Mouse (Mus musculus) forebrain, embryonic 16.5 days (tissue): ENCODE data around the gene Rnf126. TPM values are rescaled to one million over a fixed set of nuclear protein-coding genes. Genes with fewer than 3 reads are reported as not detected.

Experiments
- ATAC-seq: fragments of 200-750 bp; cut with Nextera tagmentation; 2 replicates; pipeline ENCODE4 v1.8.0; 2017; ENCODE audit warnings: mild to moderate bottlenecking, moderate library complexity
- H3K27ac ChIP-seq: fragments of 300-500 bp; sonication (generic); 2 replicates; pipeline ENCODE4 v1.5.1; 2014; ENCODE audit warnings: low read length, control low read depth
- H3K27me3 ChIP-seq: fragments of 300-500 bp; sonication (generic); replicated peaks from 2 replicates; pipeline ENCODE4 v1.6.1; 2014; ENCODE audit warnings: low read length; ENCODE audit not compliant: control insufficient read depth, insufficient read depth
- H3K36me3 ChIP-seq: fragments of 300-500 bp; sonication (generic); 2 replicates; pipeline ENCODE4 v1.6.1; 2014; ENCODE audit not compliant: control insufficient read depth, insufficient read depth
- H3K4me1 ChIP-seq: fragments of 300-500 bp; sonication (generic); replicated peaks from 2 replicates; pipeline ENCODE4 v1.6.1; 2014; ENCODE audit warnings: low read length; ENCODE audit not compliant: control insufficient read depth, insufficient read depth
- H3K4me2 ChIP-seq: fragments of 300-500 bp; sonication (generic); 2 replicates; pipeline ENCODE4 v1.6.1; 2014; ENCODE audit warnings: mild to moderate bottlenecking, low read length, control low read depth
- H3K4me3 ChIP-seq: fragments of 300-500 bp; sonication (generic); replicated peaks from 2 replicates; pipeline ENCODE4 v1.5.1; 2014; ENCODE audit warnings: mild to moderate bottlenecking, low read length, control low read depth
- H3K9ac ChIP-seq: fragments of 300-500 bp; sonication (generic); replicated peaks from 2 replicates; pipeline ENCODE4 v1.6.1; 2014; ENCODE audit warnings: low read depth, low read length, control low read depth
- H3K9me3 ChIP-seq: fragments of 300-500 bp; sonication (generic); 2 replicates; pipeline ENCODE4 v1.6.1; 2016; ENCODE audit warnings: low read length; ENCODE audit not compliant: control insufficient read depth
- WGBS: fragments of 180-500 bp; shearing (Covaris S2); extraction: QIAGEN DNeasy Blood & Tissue Kit; methylation state at CpG from one replicate; pipeline ENCODE4 v1.1.7; 2014; 5-methylcytosine and 5-hydroxymethylcytosine counted together
- polyA plus RNA-seq: library from polyadenylated mRNA; unstranded; fragments of >200 nt; fragmentation: Nextera tagmentation; extraction: Ambion mirVana; gene quantifications from 2 replicates; pipeline ENCODE4 v1.2.1, GENCODE M21; 2015

The Rnf126 gene
- polyA plus RNA-seq, 1 experiment from 2014 or later: 87.2 TPM

DNA sequence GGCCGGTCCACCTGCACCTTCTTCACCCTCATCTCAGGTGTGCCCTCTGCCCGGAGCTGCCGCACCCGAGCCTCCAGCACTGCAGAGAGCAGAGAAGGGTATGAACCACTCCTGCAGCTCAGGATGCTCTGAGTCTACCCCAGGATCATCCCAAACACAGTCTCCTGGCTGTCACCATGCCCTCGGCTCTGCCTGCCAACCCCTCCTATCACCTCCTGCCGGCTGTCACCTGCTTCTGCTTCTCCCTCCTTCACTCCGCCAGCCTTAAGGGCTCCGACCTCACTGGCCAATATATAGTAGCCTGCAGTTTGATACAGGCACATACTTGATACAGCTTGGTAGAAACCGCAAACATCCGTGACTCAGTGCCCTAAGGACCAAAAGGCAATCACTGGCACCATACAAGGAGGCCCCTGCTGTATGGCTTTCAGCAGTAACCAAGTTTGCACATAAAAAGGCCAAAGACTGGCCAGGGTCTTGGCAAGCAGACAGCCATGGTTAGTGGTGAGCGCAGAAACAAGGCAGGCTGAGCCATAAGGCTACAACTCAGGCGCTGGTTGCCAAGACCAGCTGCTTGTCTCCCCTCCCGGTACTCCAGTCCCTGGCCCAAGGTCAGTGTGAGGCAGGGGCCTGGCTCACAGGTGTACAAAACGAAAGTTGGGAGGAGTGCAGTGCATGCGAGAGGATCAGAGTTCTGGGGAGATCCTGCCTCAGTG, 22.9 kb downstream of the Rnf126 start:
- no peak for ATAC-seq
- 93% methylated on average over 15 of the region's 15 CpGs for WGBS
- Histone ChIP-seq H3K4me2 (no peak overlapping the region), H3K4me3 (no peak overlapping the region), H3K27ac (no peak overlapping the region), H3K36me3 (peaks cover 40% of the 10 kb centered on the region), H3K9ac (no peak overlapping the region), H3K9me3 (peaks cover 15% of the 10 kb centered on the region), H3K27me3 (no peaks in the 10 kb centered on the region), H3K4me1 (peaks cover 10% of the 10 kb centered on the region)

DNA sequence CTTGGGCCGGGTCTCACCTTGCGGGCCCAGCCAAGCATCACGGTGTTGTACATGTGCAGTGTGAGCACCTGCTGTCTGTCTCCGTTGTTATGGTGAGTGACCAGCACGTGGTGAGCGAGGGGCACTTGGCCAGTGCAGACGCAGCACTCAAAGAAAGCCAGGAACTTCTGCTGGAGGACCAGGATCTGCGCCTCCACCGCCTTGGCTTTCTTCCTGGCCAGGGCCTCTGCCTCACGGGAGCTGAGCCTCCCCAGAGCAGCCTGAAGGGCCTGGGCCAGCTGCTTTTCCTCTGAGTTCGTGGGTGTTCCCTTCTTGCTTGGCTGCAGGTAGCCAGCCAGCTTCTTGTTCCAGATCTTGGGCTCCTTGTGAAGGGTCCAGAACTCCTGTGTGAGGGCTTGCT, 23.6 kb downstream of the Rnf126 start:
- no peak overlapping the region for H3K4me3 ChIP-seq
- no peak for ATAC-seq
- no peaks in the 10 kb centered on the region for H3K27me3 ChIP-seq
- WGBS: 94% methylated on average over 11 of the region's 11 CpGs
- no peak overlapping the region for H3K9ac ChIP-seq
- H3K36me3 ChIP-seq: peaks cover 46% of the 10 kb centered on the region
- H3K27ac ChIP-seq: no peak overlapping the region
- peaks cover 21% of the 10 kb centered on the region for H3K9me3 ChIP-seq
- no peak overlapping the region for H3K4me2 ChIP-seq
- H3K4me1 ChIP-seq: peaks cover 10% of the 10 kb centered on the region

DNA sequence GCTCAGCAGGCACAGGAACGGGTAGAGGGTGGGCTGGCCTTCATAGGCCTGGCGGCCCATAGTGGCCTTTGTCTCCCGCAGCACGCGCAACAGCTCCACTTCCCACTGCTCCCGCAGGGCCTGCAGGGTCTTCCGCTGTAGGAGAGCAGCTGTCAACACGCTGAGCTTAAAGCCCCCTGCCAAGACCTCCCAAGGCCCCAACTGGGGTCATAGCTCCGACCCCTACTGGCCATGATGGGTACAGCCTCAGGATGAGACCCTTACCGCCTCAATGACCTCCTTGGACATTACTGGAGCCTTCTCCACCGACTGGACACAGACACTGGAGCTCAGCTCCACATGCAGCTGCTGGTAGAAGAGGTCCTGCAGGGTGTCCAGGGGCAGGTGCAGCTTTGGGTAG, 25.9 kb downstream of the Rnf126 start:
- no peak for ATAC-seq
- no peak overlapping the region for H3K4me2 ChIP-seq
- 52% methylated on average over 11 of the region's 11 CpGs for WGBS
- no peak overlapping the region for H3K4me3 ChIP-seq
- H3K27me3 ChIP-seq: peaks cover 2% of the 10 kb centered on the region
- H3K9me3 ChIP-seq: peaks cover 28% of the 10 kb centered on the region
- H3K36me3 ChIP-seq: peaks cover 66% of the 10 kb centered on the region
- H3K4me1 ChIP-seq: peaks cover 5% of the 10 kb centered on the region
- H3K27ac ChIP-seq: no peak overlapping the region
- no peak overlapping the region for H3K9ac ChIP-seq

DNA sequence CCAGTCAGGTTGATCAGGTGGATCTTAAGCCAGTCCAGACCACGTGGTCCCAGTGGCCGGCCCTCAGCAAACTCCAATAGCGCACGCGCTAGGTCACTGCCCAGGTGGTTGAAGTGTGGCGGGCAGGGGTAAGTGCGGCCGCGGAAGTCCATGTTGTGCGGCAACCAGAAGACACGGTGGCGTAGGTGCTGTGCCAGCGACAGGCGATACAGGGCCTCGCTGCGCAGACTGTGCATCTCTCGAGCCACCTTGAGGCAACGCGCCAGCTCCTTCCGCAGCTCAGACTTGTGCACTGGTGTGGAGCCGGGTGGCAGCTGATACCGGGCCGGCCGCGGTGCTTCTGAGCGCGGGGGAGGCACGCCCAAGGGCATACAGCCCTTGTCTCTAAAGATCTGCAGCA, 27.5 kb downstream of the Rnf126 start:
- no peak for ATAC-seq
- Histone ChIP-seq H3K4me2 (no peak overlapping the region), H3K4me3 (no peak overlapping the region), H3K4me1 (no peaks in the 10 kb centered on the region), H3K27ac (no peak overlapping the region), H3K36me3 (peaks cover 73% of the 10 kb centered on the region), H3K27me3 (peaks cover 2% of the 10 kb centered on the region), H3K9ac (no peak overlapping the region), H3K9me3 (peaks cover 28% of the 10 kb centered on the region)
- 97% methylated on average over 28 of the region's 28 CpGs for WGBS

DNA sequence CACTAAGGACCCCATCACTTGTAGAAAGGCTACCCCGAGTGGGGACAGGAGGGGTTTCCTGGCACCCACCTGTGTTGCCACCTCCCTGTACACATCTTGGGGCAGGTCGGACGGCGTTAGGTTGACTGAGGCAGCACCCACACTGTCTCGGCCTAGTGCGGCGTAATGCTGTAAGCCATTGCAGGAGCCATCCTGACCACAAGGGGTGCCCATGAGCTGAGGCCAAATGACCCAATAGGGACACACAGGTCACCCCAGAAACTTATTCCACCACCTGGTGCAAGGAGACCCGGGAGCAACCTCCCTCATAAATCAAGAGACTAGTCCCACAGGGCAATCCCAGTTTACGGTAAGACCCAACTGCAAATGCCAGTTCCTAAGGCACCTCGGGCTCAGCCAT, 28.5 kb downstream of the Rnf126 start:
- Histone ChIP-seq H3K4me3 (no peak overlapping the region), H3K36me3 (peaks cover 73% of the 10 kb centered on the region), H3K27ac (no peak overlapping the region), H3K9me3 (peaks cover 28% of the 10 kb centered on the region), H3K4me2 (no peak overlapping the region), H3K27me3 (peaks cover 2% of the 10 kb centered on the region), H3K9ac (no peak overlapping the region), H3K4me1 (no peaks in the 10 kb centered on the region)
- 89% methylated on average over 10 of the region's 10 CpGs for WGBS
- ATAC-seq: no peak

DNA sequence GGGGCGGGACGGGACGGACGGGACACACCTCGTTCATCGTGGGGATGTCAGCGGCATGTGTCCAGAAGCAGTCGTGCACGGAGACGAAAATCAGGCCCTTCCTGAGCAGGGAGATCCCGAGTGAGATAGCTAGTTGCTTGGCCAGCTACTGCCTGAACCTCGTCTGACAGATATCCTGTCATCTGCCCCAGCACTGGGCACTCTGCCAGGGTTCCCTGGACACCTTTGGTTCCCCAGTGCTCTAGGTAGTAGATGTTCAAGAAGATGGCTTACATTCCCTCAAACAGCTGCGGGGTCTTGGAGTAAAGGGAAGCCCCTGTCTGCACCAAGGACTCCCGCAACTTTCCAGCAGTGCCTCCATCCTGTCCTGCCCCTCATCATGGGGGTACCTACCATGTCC, 30.0 kb downstream of the Rnf126 start:
- no peak for ATAC-seq

DNA sequence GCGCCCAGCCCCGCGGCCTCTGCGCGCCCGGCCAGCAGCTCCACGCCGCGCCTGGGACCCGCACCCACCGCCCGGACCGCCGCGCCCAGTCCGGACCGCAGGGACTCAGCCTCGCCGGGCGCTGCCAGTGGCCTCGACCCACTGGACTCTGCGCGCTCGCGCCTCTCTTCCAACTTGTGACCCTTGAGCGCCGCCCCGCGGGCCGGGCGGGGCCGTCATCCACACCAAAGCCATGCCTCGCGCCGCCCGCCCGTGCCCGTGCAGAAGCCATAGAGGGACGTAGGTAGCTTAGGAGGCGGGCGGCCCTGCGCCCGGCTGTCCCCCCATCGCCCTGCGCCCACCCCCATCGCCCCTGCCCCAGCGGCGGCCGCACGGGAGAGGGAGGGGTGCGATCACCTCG, 31.4 kb downstream of the Rnf126 start:
- no peak overlapping the region for H3K4me2 ChIP-seq
- H3K4me3 ChIP-seq: no peak overlapping the region
- peaks cover 26% of the 10 kb centered on the region for H3K9me3 ChIP-seq
- H3K27me3 ChIP-seq: peaks cover 2% of the 10 kb centered on the region
- no peak overlapping the region for H3K27ac ChIP-seq
- no peaks in the 10 kb centered on the region for H3K4me1 ChIP-seq
- no peak for ATAC-seq
- WGBS: 26% methylated on average over 51 of the region's 52 CpGs
- H3K36me3 ChIP-seq: peaks cover 49% of the 10 kb centered on the region
- H3K9ac ChIP-seq: no peak overlapping the region

More for the DNA sequence above, 30.0 kb downstream of the Rnf126 start:
- H3K36me3 ChIP-seq: peaks cover 62% of the 10 kb centered on the region
- H3K9ac ChIP-seq: no peak overlapping the region
- H3K4me1 ChIP-seq: no peaks in the 10 kb centered on the region
- H3K9me3 ChIP-seq: peaks cover 28% of the 10 kb centered on the region
- H3K4me2 ChIP-seq: no peak overlapping the region
- no peak overlapping the region for H3K4me3 ChIP-seq
- 90% methylated on average over 14 of the region's 14 CpGs for WGBS
- H3K27me3 ChIP-seq: peaks cover 2% of the 10 kb centered on the region
- H3K27ac ChIP-seq: no peak overlapping the region

DNA sequence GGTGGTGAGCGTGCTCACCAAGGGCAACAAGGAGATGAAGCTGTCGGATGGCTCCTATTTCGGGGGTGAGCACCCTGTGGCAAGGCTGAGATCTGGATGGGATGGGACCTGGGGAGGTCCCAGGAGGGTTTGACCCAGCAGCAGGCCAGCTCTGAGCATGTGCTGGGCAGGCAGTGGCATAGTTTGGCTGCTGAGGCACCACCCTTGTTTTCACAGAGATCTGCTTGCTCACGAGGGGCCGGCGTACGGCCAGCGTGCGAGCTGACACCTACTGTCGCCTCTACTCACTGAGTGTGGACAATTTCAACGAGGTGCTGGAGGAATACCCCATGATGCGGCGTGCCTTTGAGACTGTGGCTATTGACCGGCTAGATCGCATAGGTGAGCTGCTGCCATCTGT, 32.9 kb downstream of the Rnf126 start:
- H3K4me3 ChIP-seq: no peak overlapping the region
- H3K36me3 ChIP-seq: peaks cover 33% of the 10 kb centered on the region
- 96% methylated on average over 15 of the region's 15 CpGs for WGBS
- H3K9me3 ChIP-seq: peaks cover 14% of the 10 kb centered on the region; the same call in 1 of the 2 replicates
- no peak overlapping the region for H3K27ac ChIP-seq
- H3K27me3 ChIP-seq: peaks cover 2% of the 10 kb centered on the region
- H3K4me2 ChIP-seq: no peak overlapping the region
- H3K9ac ChIP-seq: no peak overlapping the region
- ATAC-seq: no peak
- no peaks in the 10 kb centered on the region; the same call in 1 of the 2 replicates for H3K4me1 ChIP-seq

DNA sequence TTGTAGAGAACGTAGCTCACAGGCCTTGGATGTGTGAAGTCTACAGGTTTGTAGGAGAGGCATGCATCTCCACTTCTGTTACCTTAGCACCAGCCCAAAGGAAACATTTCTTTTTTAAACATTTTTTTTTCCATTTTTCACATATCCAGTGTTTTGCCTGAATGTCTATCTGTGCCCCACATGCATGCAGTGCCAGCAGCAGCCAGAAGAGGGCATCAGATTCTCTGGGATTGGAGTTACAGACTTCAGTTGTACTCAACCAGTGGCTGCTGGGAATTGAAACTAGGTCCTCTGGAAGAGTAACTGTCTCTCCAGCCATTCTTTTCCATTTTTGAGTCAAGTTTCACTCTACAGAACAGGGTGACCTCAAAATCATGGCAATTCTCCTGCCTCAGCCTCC, 34.3 kb downstream of the Rnf126 start:
- Histone ChIP-seq H3K4me2 (no peak overlapping the region), H3K9me3 (peaks cover 4% of the 10 kb centered on the region; the same call in 1 of the 2 replicates), H3K4me3 (no peak overlapping the region), H3K9ac (no peak overlapping the region), H3K27me3 (peaks cover 2% of the 10 kb centered on the region), H3K36me3 (peaks cover 20% of the 10 kb centered on the region), H3K27ac (no peak overlapping the region), H3K4me1 (no peaks in the 10 kb centered on the region; the same call in 1 of the 2 replicates)
- no peak for ATAC-seq
- 100% methylated on average over 1 of the region's 1 CpGs for WGBS
